Mouse (Mus musculus) forebrain, postnatal 0 days (tissue): ENCODE data around the gene Rtl8b. TPM values are rescaled to one million over a fixed set of nuclear protein-coding genes. Genes with fewer than 3 reads are reported as not detected.
"Not testable (repeated sequence)": the region's sequence is repeated elsewhere in the genome, so short reads cannot be mapped to it uniquely, and the experiment has no call there.

ENCODE experiments used
- ATAC-seq: fragments of 200-750 bp; cut with Nextera tagmentation; 2 replicates; pipeline ENCODE4 v1.8.0; 2017; ENCODE audit warnings: mild to moderate bottlenecking, moderate library complexity
- DNase-seq: peaks from one replicate; pipeline ENCODE4 v3.0.0-alpha.2; 2015
- H3K27ac ChIP-seq: fragments of 300-500 bp; sonication (generic); 2 replicates; pipeline ENCODE4 v1.5.1; 2014; ENCODE audit warnings: low read depth, mild to moderate bottlenecking, antibody characterized with exemption, low read length, moderate library complexity, mixed read lengths
- H3K27me3 ChIP-seq: fragments of 300-500 bp; sonication (generic); 2 replicates; pipeline ENCODE4 v1.6.1; 2014; ENCODE audit warnings: mild to moderate bottlenecking, low read length, mixed read lengths; ENCODE audit not compliant: insufficient read depth
- H3K36me3 ChIP-seq: fragments of 300-500 bp; sonication (generic); 2 replicates; pipeline ENCODE4 v1.6.1; 2014; ENCODE audit warnings: mild to moderate bottlenecking, moderate library complexity; ENCODE audit not compliant: insufficient read depth
- H3K4me1 ChIP-seq: fragments of 300-500 bp; sonication (generic); 2 replicates; pipeline ENCODE4 v1.6.1; 2014; ENCODE audit warnings: antibody characterized with exemption; ENCODE audit not compliant: insufficient read depth
- H3K4me2 ChIP-seq: fragments of 300-500 bp; sonication (generic); 2 replicates; pipeline ENCODE4 v1.6.1; 2014; ENCODE audit warnings: low read depth, mild to moderate bottlenecking, moderate library complexity
- H3K4me3 ChIP-seq: fragments of 300-500 bp; sonication (generic); 2 replicates; pipeline ENCODE4 v1.5.1; 2014; ENCODE audit warnings: low read depth, low read length, mixed read lengths
- H3K9ac ChIP-seq: fragments of 300-500 bp; sonication (generic); 2 replicates; pipeline ENCODE4 v1.6.1; 2014; ENCODE audit warnings: mild to moderate bottlenecking
- H3K9me3 ChIP-seq: fragments of 300-500 bp; sonication (generic); 2 replicates; pipeline ENCODE4 v1.6.1; 2016; ENCODE audit warnings: low read length
- CTCF ChIP-seq: sonication (generic); IDR thresholded peaks from 2 replicates; pipeline ENCODE4 v1.5.1; 2016; ENCODE audit warnings: antibody characterized with exemption, control low read depth, low read depth
- WGBS: fragments of 180-500 bp; shearing (Covaris S2); extraction: QIAGEN DNeasy Blood & Tissue Kit; methylation state at CpG from one replicate; pipeline ENCODE4 v1.1.7; 2014; 5-methylcytosine and 5-hydroxymethylcytosine counted together
- polyA plus RNA-seq: library from polyadenylated mRNA; unstranded; fragments of >200 nt; fragmentation: Nextera tagmentation; extraction: Ambion mirVana; gene quantifications from 2 replicates; pipeline ENCODE4 v1.2.1, GENCODE M21; 2015
- total RNA-seq: library from RNA; depleted of rRNA; stranded (reverse); fragments of >200 nt; gene quantifications from 2 replicates; pipeline ENCODE4 v1.2.3, GENCODE M21; 2014

The Rtl8b gene
- total and polyA plus RNA-seq, 2 experiments from 2014 or later: 212 to 235 TPM

GRCm38 (mm10) chrX:53693141-53693540 is 22.9 kb upstream of the Rtl8b start:
- TF ChIP-seq CTCF: no peak
- Histone ChIP-seq H3K27me3 (no peaks in the 10 kb centered on the region), H3K4me2 (no peak overlapping the region), H3K4me1 (no peaks in the 10 kb centered on the region), H3K27ac (no peak overlapping the region), H3K4me3 (no peak overlapping the region), H3K9me3 (no peaks in the 10 kb centered on the region), H3K36me3 (no peaks in the 10 kb centered on the region), H3K9ac (no peak overlapping the region)
- ATAC-seq (no peak), DNase-seq (no peak)
- 74% methylated on average over 2 of the region's 2 CpGs for WGBS

DNA sequence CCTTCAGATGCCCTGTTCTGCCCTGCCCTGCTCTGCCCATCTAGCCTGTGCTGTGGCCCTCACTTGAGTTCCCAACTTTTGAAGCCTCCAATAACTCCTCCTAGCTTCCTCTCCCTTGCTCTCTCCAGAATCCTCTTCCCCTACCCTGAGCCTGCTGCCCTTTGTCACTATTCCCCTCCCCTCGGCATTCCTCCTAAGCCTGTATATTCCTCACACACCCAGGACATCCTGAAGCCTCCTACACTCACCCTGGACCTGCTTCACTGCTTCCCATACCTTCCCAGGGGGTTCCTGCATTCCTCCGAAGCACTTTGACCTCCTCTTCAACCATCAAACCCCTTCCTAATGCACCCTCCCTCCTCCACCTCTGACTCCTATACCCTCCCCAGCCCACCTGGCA is 21.9 kb upstream of the Rtl8b start:
- Histone ChIP-seq H3K9me3 (no peaks in the 10 kb centered on the region), H3K27ac (no peak overlapping the region), H3K4me3 (no peak overlapping the region), H3K9ac (no peak overlapping the region), H3K4me2 (no peak overlapping the region), H3K36me3 (no peaks in the 10 kb centered on the region), H3K27me3 (no peaks in the 10 kb centered on the region), H3K4me1 (no peaks in the 10 kb centered on the region)
- 66% methylated on average over 2 of the region's 2 CpGs for whole genome bisulfite sequencing
- ATAC-seq (no peak), DNase-seq (no peak)
- no peak for TF ChIP-seq CTCF

GRCm38 (mm10) chrX:53684676-53685075 is 14.5 kb upstream of the Rtl8b start:
- ATAC-seq: not testable (repeated sequence)
- WGBS: 83% methylated on average over 2 of the region's 4 CpGs

DNA sequence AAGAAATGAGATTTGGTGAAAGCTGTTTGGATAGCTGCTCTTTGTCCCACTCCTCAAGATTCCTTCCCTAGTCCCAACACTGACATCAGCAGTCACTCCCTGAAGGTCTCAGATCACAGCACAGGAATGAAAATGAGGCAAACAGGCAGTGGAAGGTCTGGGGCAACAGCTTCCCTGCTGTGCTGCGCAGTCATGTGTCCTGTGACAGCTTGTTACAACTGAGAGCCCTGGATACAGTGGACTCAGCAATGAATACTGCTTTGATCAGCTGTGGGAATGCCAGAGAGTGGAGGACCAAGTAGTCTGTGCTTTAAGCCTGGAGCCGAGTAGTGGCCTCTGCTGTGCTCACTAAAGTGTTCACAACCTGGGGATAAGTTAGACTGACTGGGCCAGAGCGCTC is 12.4 kb upstream of the Rtl8b start:
- not testable (repeated sequence) for H3K4me3 ChIP-seq, H3K9me3 ChIP-seq
- 80% methylated on average over 1 of the region's 3 CpGs for WGBS

More at GRCm38 (mm10) chrX:53684676-53685075, 14.5 kb upstream of the Rtl8b start:
- H3K36me3 ChIP-seq, H3K4me2 ChIP-seq, H3K4me1 ChIP-seq, H3K9ac ChIP-seq, H3K9me3 ChIP-seq, H3K4me3 ChIP-seq, H3K27ac ChIP-seq, DNase-seq, H3K27me3 ChIP-seq: not testable (repeated sequence)

GRCm38 (mm10) chrX:53676943-53677342 is 6.7 kb upstream of the Rtl8b start:
- not testable (repeated sequence) for H3K4me1 ChIP-seq, H3K27me3 ChIP-seq, H3K4me3 ChIP-seq, H3K27ac ChIP-seq, H3K9me3 ChIP-seq, H3K9ac ChIP-seq, H3K4me2 ChIP-seq, H3K36me3 ChIP-seq, DNase-seq
- WGBS: 7% methylated on average over 1 of the region's 2 CpGs
- peak; percentile 51; the same call in 1 of the 2 replicates for ATAC-seq
- peak; percentile 57 for TF ChIP-seq CTCF

More for the DNA sequence above, 12.4 kb upstream of the Rtl8b start:
- not testable (repeated sequence) for H3K4me2 ChIP-seq, H3K27ac ChIP-seq, H3K27me3 ChIP-seq, H3K4me1 ChIP-seq, DNase-seq, H3K9ac ChIP-seq, H3K36me3 ChIP-seq
- 0 out of 2 replicates have a peak, but pooled peaks have one; percentile 60 for ATAC-seq

DNA sequence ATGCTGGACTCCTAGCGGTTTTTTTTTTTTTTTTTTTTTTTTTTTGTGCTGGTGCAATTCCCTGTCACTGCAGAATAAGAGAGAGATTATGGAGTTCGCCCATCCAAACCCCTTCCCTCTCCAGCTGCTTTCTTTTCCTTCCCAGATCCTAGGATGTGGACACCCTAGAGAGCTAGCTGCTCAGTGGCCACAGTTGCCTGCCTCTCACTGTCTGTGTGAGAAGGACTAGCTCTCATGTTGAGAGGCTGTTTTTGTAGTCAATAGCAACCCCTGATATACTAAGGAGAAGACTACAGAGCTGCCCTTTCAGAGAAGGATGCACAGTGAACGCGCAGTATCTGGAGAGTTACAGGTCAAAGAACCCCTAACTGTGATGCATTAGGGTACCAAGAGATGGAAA is 488 bp upstream of the Rtl8b start:
- H3K9ac ChIP-seq: peak overlapping the region; percentile 33
- not testable (repeated sequence) for H3K9me3 ChIP-seq, H3K27me3 ChIP-seq, DNase-seq, H3K4me1 ChIP-seq, H3K36me3 ChIP-seq
- peak overlapping the region; percentile 78 for H3K27ac ChIP-seq
- ATAC-seq: peak; percentile 65
- WGBS: 27% methylated on average over 4 of the region's 4 CpGs
- H3K4me2 ChIP-seq: peak overlapping the region; percentile 43
- H3K4me3 ChIP-seq: peak overlapping the region; percentile 30

GRCm38 (mm10) chrX:53669557-53670270 is 494 bp downstream of the Rtl8b start:
- peak overlapping the region; percentile 30 for H3K4me3 ChIP-seq
- not testable (repeated sequence) for H3K9me3 ChIP-seq, H3K27me3 ChIP-seq, H3K36me3 ChIP-seq, DNase-seq, H3K27ac ChIP-seq, H3K4me1 ChIP-seq, H3K9ac ChIP-seq
- peak; percentile 56 for ATAC-seq
- H3K4me2 ChIP-seq: peak overlapping the region; percentile 38
- WGBS: no CpG with 5 or more reads among the region's 36 CpGs

GRCm38 (mm10) chrX:53652917-53653316 is 17.3 kb downstream of the Rtl8b start:
- not testable (repeated sequence) for H3K9me3 ChIP-seq, ATAC-seq, H3K9ac ChIP-seq, H3K27me3 ChIP-seq, DNase-seq, H3K27ac ChIP-seq, H3K4me1 ChIP-seq, H3K4me2 ChIP-seq, H3K36me3 ChIP-seq, H3K4me3 ChIP-seq
- WGBS: 76% methylated on average over 4 of the region's 4 CpGs
